Mouse (Mus musculus): Measurements from ENCODE around the gene Atp12a.

The Atp12a gene

DNA sequence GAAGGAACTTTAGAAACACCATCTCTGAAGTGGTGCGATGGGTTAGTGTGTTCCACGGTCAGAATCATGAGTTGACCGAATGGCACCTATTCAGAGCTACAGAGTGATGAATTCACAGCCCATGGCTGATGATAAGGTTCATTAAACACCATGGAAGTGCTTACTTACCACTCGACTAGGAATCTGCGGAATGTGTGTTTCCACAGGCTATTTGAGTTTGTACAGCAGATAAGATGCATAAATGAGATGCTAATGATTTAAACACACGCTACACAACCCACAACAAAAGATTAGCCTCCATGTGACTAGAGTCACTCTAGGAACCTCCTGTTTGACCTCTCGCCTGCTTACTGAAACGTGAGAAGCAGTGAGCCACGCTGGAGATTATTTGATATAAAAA is 14.5 kb downstream of the Atp12a start:
- DNase-seq (ENCODE audit: low read depth), result no peak

DNA sequence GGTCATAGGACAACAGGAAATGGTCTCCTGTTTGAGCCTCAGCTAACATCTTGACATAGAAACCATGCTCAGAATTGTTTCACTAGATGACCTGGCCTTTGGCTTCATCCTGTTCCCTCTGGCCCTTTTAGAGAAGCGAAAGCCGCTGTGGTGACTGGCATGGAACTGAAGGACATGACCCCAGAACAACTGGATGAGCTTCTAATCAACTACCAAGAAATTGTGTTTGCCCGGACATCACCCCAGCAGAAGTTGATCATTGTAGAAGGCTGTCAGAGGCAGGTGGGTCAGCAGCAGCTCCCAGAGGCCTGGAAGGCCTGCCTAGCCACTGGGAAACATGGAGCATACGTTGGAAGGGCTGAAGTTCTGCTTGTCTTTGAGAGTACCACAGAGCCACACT is 17.5 kb downstream of the Atp12a start:
- DNase-seq (ENCODE audit: low read depth), result no peak

DNA sequence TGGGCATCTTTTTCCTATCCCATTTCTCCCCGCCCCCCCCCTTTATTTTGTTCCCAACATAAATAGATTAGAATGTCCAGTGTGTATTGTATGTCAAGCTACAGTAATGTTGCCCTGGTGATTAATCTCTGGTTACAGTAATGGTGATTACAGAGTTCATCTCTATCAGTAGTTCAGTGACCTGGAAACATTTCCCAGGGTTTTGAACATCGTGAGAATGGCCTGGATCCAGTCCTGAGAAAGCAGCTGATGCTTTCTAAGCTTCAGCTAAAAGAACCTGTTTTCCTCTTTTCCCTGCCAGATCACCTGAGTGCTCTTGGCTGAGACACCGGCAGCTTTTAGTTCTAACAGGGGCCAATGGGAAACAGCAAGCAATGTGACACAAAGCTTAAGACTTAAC is 25.4 kb downstream of the Atp12a start:
- no peak for DNase-seq (ENCODE audit: low read depth)

DNA sequence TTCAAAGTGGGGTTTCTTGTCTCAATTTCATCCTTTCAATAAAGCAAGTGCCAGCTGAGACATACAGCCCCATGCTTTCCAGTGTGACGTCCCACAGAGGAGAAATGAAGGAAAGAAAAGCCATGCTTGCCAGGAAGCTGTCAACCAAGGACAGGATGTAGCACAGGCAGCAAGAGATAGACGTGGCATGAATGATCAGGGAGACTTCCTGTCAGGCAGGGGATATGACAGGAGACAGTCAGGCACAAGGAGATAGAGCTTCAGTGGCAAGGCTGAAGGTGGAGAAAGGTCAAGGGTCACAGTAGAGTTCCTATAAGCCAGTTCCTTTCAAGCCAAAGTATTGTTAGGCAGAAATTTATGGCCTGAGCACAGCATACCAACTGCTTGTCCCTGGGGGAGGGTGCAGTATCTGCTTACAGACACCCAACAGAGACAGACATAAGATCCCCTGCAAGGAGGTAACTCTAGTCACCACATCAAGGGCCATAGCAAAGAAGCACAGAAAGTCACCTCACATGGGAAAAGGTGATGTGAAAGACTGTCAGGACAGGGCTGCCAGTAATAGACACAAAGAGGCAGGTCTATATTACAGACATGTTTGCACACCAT is 28.9 kb downstream of the Atp12a start:
- no peak for DNase-seq (ENCODE audit: low read depth)

DNA sequence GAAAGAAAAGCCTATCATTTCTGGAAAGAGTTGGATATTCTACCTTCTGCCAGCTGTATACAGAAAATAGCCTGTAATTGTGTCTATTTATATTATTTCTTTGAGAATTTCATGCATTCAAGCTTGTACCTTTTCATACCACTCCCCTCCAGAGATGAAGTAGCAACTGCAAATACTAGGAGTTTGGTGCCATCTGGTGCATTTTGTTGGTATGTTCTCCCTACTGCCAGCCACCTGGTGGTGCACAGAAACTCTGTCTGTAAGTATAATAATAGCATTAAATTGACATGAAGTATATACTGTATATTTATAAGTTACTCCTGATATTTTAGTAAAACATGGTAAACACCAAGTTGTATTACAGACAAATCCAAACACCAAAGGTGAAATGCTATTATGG is 33.1 kb downstream of the Atp12a start:
- peak; percentile 27 for DNase-seq (ENCODE audit: low read depth)

DNA sequence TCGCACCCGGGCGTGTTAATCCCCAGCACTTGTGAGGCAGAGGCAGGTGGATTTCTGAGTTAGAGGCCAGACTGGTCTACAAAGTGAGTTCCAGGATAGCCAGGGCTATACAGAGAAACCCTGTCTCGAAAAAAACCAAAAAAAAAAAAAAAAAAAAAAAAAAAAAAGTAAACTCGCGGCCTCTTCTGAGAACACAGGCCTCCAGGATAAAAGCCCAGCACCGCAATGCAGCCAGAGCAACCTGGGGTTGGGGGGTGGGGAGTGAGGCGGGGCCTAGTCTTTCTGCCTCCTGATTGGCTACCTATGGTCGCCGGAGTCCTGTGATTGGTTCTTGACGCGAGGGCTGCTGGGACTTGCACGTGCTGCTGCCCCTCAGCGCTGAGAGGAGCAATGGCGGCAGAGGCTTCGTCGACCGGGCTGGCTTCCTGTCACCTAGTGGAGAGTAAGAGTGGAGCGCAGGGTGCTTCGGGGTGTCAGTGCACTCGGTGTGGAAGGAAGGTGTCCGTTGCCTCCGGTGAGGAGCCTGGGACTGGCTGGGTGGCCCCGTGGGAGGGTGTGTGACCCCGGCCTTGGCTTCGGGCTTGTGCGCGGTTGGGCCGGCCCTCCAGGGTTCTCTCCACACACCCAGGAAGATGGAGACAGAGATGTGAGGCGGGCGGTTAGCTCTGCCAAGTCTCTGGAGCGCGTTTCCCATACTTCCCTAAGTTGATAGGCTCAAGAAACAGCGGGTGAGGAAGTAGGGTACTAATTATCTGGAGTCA is 37.6 kb downstream of the Atp12a start, which contains the start of gene Rnf17:
Rnf17 (plus strand) TSS at position 271 of the 761 bp plus-strand sequence.
- no peak for DNase-seq (ENCODE audit: low read depth)

DNA sequence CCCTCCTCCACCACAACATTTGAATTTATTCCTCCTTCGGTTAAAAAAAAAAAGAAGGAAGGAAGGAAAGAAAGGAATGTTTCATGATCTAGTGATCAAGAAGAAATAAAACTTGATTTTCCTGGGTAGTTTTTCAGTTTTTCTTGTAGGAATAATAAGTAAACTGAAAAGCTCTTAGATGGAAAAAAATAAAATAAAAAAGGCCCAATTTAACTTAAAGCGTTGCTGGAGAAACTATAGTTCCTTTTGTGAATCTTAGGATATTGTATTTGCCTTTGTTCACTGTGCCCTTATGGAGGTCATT is 38.2 kb downstream of the Atp12a start:
- no peak for DNase-seq (ENCODE audit: low read depth)
